Mouse (Mus musculus) MEL (cell line): ENCODE measurements around the gene Olfr322.
"Not testable (repeated sequence)": the region's sequence is repeated elsewhere in the genome, so short reads cannot be mapped to it uniquely, and the experiment has no call there.

ENCODE experiments used
- EP300 ChIP-seq, 2 experiments: IDR thresholded peaks; 2 replicates each; pipeline ENCODE4 v1.6.1; 2011; ENCODE audit warnings: improper control_type of control experiment in 2 of 2, low read length in 2 of 2, low read depth in 1 of 2, mild to moderate bottlenecking in 1 of 2
- GATA1 ChIP-seq: IDR thresholded peaks from 2 replicates; pipeline ENCODE4 v1.6.1; 2011; ENCODE audit warnings: low read depth, low read length, improper control_type of control experiment
- ZMIZ1 ChIP-seq: IDR thresholded peaks from 2 replicates; pipeline ENCODE4 v1.6.1; 2012; ENCODE audit warnings: low read depth, mild to moderate bottlenecking, inconsistent platforms, low read length, improper control_type of control experiment, moderate library complexity

DNA sequence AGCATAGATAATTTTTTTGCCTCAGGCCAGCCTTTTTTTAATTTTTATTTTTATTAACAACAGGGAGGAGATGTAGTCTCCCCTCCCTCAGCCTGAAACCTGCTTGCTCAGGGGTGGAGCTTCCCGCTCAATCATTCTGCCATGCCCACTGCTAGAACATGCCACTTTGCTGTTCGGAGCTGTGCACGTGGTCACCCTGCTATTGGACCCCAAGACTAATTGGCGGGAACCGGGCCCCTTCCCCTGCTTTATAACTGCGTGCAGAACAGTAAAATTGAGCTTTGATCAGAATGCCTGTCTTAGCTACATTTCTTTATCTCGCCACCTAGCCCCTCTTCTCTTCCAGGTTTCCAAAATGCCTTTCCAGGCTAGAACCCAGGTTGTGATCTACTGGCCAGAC lies 59.1 kb downstream of the Olfr322 start:
- TF ChIP-seq ZMIZ1; EP300 (IDR thresholded peaks at IDR 0.05; ENCODE audit: low read depth in 1 of 2, low read length in 2 of 2); GATA1: not testable (repeated sequence)
